Mouse (Mus musculus) thymus, adult 2 months (tissue): ENCODE measurements at regions not wholly inside any gene's neighbourhood (a gene's known extent, or its start where the extent isn't known, plus 50 kb on each side); places are given as distances from the start of the nearest gene placed in this dataset.

Source experiments
- CTCF ChIP-seq: fragments of 200-500 bp; IDR thresholded peaks from 2 replicates; pipeline ENCODE4 v1.5.1; 2012; ENCODE audit warnings: mild to moderate bottlenecking, control low read depth, low read length, moderate library complexity, borderline replicate concordance; ENCODE audit not compliant: control insufficient read depth, poor library complexity, insufficient read depth; ENCODE audit errors: extremely low read depth
- POLR2A ChIP-seq: fragments of 200-500 bp; IDR thresholded peaks from 2 replicates; pipeline ENCODE4 v1.6.1; 2012; ENCODE audit warnings: mild to moderate bottlenecking, low read length, control low read depth, moderate library complexity; ENCODE audit not compliant: control insufficient read depth, poor library complexity, insufficient read depth; ENCODE audit errors: extremely low read depth

- TF ChIP-seq CTCF: no peak
- TF ChIP-seq POLR2A: no peak
These were observed 112.1 kb downstream of the Cyp26a1 start for GRCm38 (mm10) chr19:37809666-37810065.
